Mouse (Mus musculus): ENCODE measurements around the gene Cables2.
"Not testable (repeated sequence)": the region's sequence is repeated elsewhere in the genome, so short reads cannot be mapped to it uniquely, and the experiment has no call there.

- TF ChIP-seq CTCF (IDR thresholded peaks at IDR 0.05); EP300 (IDR thresholded peaks at IDR 0.05; ENCODE audit: insufficient read depth, low read depth, low read length): not testable (repeated sequence)
These were observed 14.3 kb downstream of the Cables2 start for GRCm38 (mm10) chr2:180258951-180259484.
